Mouse (Mus musculus) E14TG2a.4 (cell line): ENCODE measurements around the gene Gm28048.

Source experiments
- H3K27me3 ChIP-seq: 2 replicates; pipeline ENCODE4 v1.6.1; 2014; ENCODE audit warnings: low read length, control low read depth; ENCODE audit not compliant: insufficient read depth
- H3K36me3 ChIP-seq: 2 replicates; pipeline ENCODE4 v1.6.1; 2014; ENCODE audit warnings: low read length, control low read depth; ENCODE audit not compliant: insufficient read depth
- H3K4me1 ChIP-seq: replicated peaks from 2 replicates; pipeline ENCODE4 v1.6.1; 2014; ENCODE audit warnings: low read depth, low read length, control low read depth
- H3K4me3 ChIP-seq: replicated peaks from 2 replicates; pipeline ENCODE4 v1.5.1; 2014; ENCODE audit warnings: mild to moderate bottlenecking, low read length
- H3K9me3 ChIP-seq: 2 replicates; pipeline ENCODE4 v1.6.1; 2014; ENCODE audit warnings: low read length, control low read depth
- CTCF ChIP-seq: conservative IDR thresholded peaks from 2 replicates; pipeline ENCODE4 v1.5.1; 2014; ENCODE audit warnings: low read length
- NANOG ChIP-seq: IDR thresholded peaks from 2 replicates; pipeline ENCODE4 v1.6.1; 2014; ENCODE audit warnings: borderline replicate concordance, low read length, mixed read lengths
- POU5F1 ChIP-seq: IDR thresholded peaks from 2 replicates; pipeline ENCODE4 v1.6.1; 2014; ENCODE audit warnings: low read length, borderline replicate concordance

The Gm28048 gene

DNA sequence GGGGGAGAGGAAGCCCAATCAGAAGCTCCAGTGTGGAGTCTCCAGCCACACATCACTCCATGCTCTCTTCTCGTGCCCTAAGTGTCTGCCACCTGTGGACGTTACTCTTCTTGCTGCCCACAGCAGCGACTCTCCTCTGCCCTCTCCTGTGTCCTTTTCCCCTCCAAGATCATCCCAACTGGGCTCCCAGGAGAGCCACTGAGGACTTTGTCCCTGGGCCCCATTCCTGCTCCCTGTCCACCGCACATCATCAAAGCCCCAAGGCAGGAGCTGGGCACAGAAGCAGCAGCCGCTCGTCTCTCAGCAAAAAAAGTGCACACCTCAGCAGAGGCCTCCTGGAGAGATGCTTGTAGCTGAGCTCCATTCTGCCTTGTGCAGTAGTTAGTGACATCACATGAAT, 33.1 kb upstream of the Gm28048 start:
- no peaks in the 10 kb centered on the region for H3K27me3 ChIP-seq
- peaks cover 2% of the 10 kb centered on the region; the same call in 1 of the 2 replicates for H3K4me1 ChIP-seq
- peaks cover 3% of the 10 kb centered on the region; the same call in 1 of the 2 replicates for H3K9me3 ChIP-seq
- H3K36me3 ChIP-seq, result no peaks in the 10 kb centered on the region
- H3K4me3 ChIP-seq, result no peak overlapping the region
- TF ChIP-seq NANOG (no peak), POU5F1 (no peak)

DNA sequence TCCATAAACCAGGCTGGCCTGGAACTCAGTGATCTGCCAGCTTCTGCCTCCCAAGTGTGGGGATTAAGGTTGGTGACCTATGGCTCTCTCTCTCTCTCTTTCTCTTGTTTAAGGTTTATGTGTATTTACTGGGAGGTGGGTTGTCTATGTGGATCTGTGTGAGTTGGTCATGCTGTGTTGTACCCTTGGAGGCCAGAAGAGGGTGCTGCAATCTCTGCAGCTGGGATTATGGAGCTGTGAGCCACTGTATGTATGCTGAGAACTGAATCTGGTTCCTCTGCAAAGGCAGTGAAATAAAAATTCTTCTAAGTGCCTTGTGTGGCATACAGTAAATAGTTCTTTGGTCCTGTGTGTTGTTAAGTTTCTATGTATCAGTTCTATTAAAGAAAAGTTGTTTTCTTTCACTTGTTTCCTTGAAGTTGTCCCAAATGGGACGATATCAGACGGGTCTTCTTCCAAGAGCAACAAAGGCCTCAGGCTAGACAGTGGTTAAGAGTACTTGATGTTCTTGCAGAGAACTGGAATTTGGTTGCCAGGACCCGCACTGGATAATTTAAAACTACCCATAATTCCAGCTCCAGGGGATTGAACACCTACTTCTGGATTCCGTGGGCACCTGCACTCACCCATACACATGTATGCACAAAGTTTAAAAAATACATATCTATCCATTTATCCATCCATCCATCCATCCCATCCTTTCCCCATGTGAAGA, 31.8 kb upstream of the Gm28048 start:
- Histone ChIP-seq H3K9me3 (peaks cover 3% of the 10 kb centered on the region; the same call in 1 of the 2 replicates), H3K36me3 (no peaks in the 10 kb centered on the region), H3K4me3 (no peak overlapping the region), H3K4me1 (peaks cover 9% of the 10 kb centered on the region), H3K27me3 (no peaks in the 10 kb centered on the region)
- TF ChIP-seq CTCF (peak; percentile 80), NANOG (no peak)

- peaks cover 9% of the 10 kb centered on the region for H3K4me1 ChIP-seq
- no peaks in the 10 kb centered on the region for H3K27me3 ChIP-seq
- H3K4me3 ChIP-seq, result no peak overlapping the region
- TF ChIP-seq NANOG, result no peak
- no peak for TF ChIP-seq CTCF
- no peak for TF ChIP-seq POU5F1
- no peaks in the 10 kb centered on the region for H3K36me3 ChIP-seq
- H3K9me3 ChIP-seq, result no peaks in the 10 kb centered on the region
These were observed 31.2 kb upstream of the Gm28048 start for GRCm38 (mm10) chr11:23013096-23013495.

DNA sequence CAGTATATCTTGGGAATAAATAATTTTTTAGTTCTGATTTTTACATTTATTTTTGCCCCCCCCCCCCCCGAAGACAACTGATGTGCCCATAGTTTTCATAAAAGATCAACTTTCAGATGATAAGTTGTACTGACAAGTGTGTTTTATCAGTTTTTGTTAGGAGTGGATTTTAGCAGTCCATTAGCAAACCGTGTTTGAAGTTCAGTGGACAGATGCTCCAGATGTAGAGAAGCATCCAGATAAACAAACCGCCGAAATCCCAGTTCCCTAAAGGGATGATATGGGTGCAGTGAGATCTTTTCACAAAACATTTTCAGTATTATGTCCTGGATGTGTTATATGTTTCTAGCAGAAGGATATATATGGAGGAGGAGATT, 26.9 kb upstream of the Gm28048 start:
- TF ChIP-seq POU5F1 (no peak), NANOG (no peak), CTCF (no peak)
- H3K9me3 ChIP-seq, result no peaks in the 10 kb centered on the region

DNA sequence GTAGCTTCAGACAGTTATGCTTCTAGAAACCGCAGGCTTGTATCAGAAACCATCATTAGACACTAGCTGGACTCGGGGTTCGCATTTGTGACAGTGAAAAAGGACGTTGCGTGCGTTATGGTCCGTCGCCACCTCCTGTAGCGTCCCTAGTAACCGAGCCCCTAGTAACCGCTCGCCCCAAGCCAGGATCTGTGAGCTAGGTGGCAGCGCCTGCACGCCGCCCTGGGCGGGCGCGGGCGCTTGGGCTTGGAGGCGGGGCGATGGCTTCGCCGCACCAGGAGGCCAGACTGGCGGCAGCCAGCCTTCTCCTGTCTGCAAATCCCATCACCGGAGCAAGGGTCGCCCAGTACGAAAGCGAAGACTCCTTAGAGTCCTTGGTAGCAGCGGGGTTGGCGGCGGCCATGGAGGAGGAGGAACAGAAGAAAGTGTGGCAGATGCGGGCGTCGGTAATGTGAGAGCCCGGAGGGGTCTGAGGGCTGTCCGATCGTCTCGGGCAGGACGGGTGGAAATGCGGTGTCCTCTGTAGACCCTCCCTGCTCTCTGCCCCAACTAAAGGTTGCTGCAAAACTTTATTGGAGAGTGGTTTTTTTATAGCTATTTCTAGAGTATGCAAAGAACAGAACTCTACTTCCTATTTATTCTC, 26.4 kb upstream of the Gm28048 start:
- Histone ChIP-seq H3K4me1 (peaks cover 38% of the 10 kb centered on the region), H3K9me3 (no peaks in the 10 kb centered on the region), H3K36me3 (peaks cover 28% of the 10 kb centered on the region), H3K27me3 (no peaks in the 10 kb centered on the region), H3K4me3 (peak overlapping the region; percentile 85)
- TF ChIP-seq NANOG, result no peak
- TF ChIP-seq CTCF, result no peak
- TF ChIP-seq POU5F1, result no peak

More for the DNA sequence above, 26.9 kb upstream of the Gm28048 start:
- H3K4me1 ChIP-seq, result peaks cover 38% of the 10 kb centered on the region
- H3K4me3 ChIP-seq, result peak overlapping the region; percentile 85
- H3K27me3 ChIP-seq, result no peaks in the 10 kb centered on the region
- H3K36me3 ChIP-seq, result peaks cover 23% of the 10 kb centered on the region

DNA sequence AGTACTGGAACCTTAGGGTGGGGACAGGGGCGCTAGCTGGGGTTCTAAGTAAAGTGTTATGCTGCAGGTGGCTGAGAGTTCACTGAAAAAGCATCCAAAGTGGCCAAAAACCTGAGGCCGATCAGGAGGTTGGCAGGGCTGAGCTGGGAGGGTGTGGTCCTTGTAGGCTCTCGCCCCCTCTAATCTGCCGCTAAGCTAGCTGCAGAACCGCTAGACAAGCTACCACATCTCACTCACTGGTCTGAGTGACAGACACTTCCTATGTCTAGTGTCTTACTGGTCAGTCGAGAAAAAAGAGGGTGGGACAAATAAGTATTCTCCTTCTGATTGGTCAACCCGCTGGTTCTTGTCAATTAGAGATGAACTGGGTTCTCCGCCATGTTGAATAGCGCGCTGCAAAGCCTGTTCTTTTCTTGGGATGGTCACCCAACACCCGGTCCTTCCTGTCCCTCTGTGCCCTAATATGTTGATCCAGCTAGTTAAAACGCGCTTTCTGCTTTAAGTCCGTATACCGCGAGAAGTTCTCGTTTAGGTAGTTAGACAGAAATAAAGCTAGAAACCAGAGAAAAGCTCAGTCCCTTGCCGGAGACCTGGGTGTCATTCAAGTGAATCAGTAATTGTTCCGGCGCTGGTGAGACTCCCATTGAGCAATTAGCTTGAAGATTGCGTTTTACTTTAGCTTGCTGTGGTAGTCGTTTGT, 25.7 kb upstream of the Gm28048 start, which contains the start of gene Fam161a:
Gene Fam161a (plus strand): TSS at position 51 of the 700 bp plus-strand sequence.
- Histone ChIP-seq H3K27me3 (no peaks in the 10 kb centered on the region), H3K9me3 (no peaks in the 10 kb centered on the region), H3K4me1 (peaks cover 38% of the 10 kb centered on the region), H3K36me3 (peaks cover 35% of the 10 kb centered on the region), H3K4me3 (peak within 1 kb of the TSS; percentile 85)
- TF ChIP-seq NANOG, result no peak
- no peak for TF ChIP-seq POU5F1
- no peak for TF ChIP-seq CTCF

DNA sequence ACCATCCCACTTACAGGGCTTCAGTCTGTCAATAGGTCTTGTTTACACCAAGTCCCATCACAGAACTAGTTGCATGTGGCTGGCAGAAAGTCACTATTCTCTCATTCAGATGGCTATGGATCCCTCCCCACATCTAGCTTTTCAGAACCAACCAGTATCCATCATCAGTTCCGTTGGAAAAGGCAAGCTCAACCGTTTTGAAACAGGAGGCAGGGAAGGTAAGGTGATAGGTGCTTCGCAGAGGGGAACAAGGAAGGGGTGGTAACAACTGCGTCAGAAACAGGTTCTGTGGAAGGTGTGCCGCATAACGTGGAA, 25.2 kb upstream of the Gm28048 start:
- Histone ChIP-seq H3K4me3 (peak overlapping the region; percentile 85), H3K36me3 (peaks cover 40% of the 10 kb centered on the region), H3K4me1 (peaks cover 38% of the 10 kb centered on the region), H3K27me3 (no peaks in the 10 kb centered on the region), H3K9me3 (no peaks in the 10 kb centered on the region)
- no peak for TF ChIP-seq POU5F1
- no peak for TF ChIP-seq NANOG
- TF ChIP-seq CTCF, result no peak

DNA sequence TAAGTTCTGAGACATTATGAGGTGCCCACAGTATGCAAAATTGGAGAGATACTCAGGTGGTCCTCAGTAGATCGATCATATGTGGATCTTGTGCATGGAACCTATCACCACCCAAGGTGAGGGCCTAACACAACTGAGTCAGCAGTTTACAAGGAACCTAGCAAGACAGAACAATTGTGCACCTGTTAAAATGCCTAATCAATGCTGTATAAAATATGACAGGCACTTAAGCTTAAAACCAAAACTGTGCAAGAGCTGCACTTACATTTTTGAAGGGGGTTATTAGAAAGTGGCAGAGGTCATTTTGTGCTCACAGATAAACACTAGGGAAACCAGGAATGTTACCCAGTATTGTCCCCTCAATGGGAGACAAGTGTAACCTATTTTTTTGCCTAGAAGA, 23.4 kb upstream of the Gm28048 start:
- Histone ChIP-seq H3K4me1 (peaks cover 38% of the 10 kb centered on the region), H3K27me3 (no peaks in the 10 kb centered on the region), H3K9me3 (no peaks in the 10 kb centered on the region), H3K36me3 (peaks cover 58% of the 10 kb centered on the region), H3K4me3 (no peak overlapping the region)
- TF ChIP-seq CTCF (no peak), NANOG (no peak), POU5F1 (no peak)
